Mouse (Mus musculus): ENCODE data around the gene Lipc. TPM values are rescaled to one million over a fixed set of nuclear protein-coding genes. Genes with fewer than 3 reads are reported as not detected.

Gene Lipc
- polyA plus RNA-seq, 1 experiment from 2014 or later: not detected

DNA sequence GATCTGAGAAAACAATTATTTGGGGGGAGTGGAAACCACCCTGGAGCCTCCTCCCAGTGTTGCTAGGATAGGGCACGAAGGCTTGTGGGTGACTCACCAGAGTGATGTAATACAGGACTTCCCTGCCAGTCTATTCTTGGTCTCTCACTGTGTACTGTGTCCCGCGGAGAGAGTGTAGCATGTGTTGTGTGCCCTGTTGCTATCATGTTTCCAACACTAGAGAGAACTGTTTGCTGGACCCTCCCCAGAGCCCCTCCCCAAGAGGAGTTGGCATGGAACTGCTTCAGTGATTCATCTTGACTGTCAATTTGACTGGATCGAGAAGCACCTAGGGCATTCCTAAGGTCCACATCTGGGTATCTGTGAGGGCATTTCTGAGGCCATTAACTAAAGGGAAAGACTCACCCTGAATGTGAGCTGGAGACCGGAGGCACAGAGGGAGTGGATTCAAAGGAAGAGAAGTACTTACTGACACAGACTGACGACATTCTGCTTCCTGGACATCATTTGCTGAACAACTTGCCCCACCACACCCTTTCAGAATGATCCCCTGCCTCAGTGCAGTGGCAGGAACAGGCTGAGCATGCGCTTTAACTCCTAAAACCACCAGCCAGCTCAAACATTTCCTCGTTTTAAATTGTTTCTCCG, 9.2 kb downstream of the Lipc start:
- 83% methylated on average over 9 of the region's 9 CpGs for WGBS
- no peak for ATAC-seq (ENCODE audit: low FRiP score)
- no peak overlapping the region for H3K27ac ChIP-seq (ENCODE audit: low read depth, low read length)
- no peak for DNase-seq (ENCODE audit: low spot score)
- no peak overlapping the region for H3K9ac ChIP-seq (ENCODE audit: low read depth, low read length)
- no peaks in the 10 kb centered on the region for H3K27me3 ChIP-seq (ENCODE audit: control insufficient read depth, insufficient read depth, low read length)
- H3K4me2 ChIP-seq (replicated peaks; ENCODE audit: low read depth, low read length): no peak overlapping the region
- no peak overlapping the region for H3K4me3 ChIP-seq (ENCODE audit: low read depth, low read length)
- H3K9me3 ChIP-seq (ENCODE audit: control insufficient read depth, low read length): no peaks in the 10 kb centered on the region
- H3K36me3 ChIP-seq (ENCODE audit: control insufficient read depth, insufficient read depth, low read length): no peaks in the 10 kb centered on the region
- no peaks in the 10 kb centered on the region for H3K4me1 ChIP-seq (replicated peaks; ENCODE audit: control insufficient read depth, insufficient read depth, low read length)

DNA sequence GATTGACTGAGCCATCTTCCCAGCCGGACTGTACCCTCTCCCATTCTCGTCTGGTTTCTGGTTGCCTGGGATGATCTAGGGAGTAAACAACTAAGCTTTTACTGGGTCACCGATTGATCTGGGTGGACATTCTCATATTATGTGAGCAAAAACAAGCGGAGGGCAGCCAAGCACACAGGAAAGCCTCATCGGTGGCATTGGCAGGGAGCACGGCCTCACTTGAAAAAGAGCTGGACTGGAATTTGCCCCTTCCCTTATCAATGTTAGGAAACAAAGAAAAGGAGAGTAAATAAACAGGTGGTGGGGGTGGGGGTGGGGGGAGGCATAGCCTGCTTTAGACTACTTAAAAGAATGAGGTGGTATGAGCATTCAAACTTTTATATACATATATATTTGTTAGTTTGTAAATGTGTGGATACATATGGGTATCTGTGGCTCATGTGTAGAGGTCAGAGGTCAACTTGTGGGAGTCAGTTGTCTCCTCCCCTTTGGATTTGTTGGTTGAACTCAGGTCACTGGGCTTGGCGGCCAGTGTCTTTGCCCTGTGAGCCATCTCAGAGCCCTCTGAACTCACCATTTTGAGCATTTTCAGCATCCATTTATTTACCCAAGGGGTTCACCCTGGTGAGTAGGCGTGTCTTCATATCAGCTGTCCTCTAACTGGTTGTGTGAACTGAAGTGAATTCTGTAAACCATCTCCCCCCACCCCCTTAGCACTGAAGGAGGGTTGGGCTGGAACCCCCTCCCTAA, 12.1 kb downstream of the Lipc start:
- no peak overlapping the region for H3K4me2 ChIP-seq (replicated peaks; ENCODE audit: low read depth, low read length)
- no peaks in the 10 kb centered on the region for H3K36me3 ChIP-seq (ENCODE audit: control insufficient read depth, insufficient read depth, low read length)
- 69% methylated on average over 8 of the region's 8 CpGs for WGBS
- H3K4me3 ChIP-seq (ENCODE audit: low read depth, low read length): no peak overlapping the region
- H3K9ac ChIP-seq (ENCODE audit: low read depth, low read length): no peak overlapping the region
- H3K27me3 ChIP-seq (ENCODE audit: control insufficient read depth, insufficient read depth, low read length): no peaks in the 10 kb centered on the region
- no peak for DNase-seq (ENCODE audit: low spot score)
- no peak overlapping the region for H3K27ac ChIP-seq (ENCODE audit: low read depth, low read length)
- H3K9me3 ChIP-seq (ENCODE audit: control insufficient read depth, low read length): no peaks in the 10 kb centered on the region
- no peaks in the 10 kb centered on the region for H3K4me1 ChIP-seq (replicated peaks; ENCODE audit: control insufficient read depth, insufficient read depth, low read length)
- ATAC-seq (ENCODE audit: low FRiP score): no peak

DNA sequence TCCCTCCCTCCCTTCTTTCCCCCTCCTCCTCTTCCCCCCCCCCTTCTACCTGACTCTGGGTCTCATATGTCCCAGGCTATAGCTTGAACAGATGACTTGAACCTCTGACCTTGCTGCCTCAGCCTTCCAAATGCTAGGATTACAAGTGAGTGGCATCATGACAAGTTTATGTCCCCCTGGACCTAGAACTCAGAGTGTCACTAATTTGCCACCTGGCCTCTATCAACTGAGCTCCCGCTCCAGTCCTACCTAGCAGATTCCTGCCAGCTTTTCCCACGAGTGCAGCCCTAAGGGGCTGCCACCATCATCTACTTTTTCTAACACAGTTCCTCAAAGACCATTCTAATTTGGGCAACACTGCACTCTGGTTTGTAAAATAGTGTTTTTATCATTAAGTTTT, 13.2 kb downstream of the Lipc start:
- H3K4me1 ChIP-seq (replicated peaks; ENCODE audit: control insufficient read depth, insufficient read depth, low read length): no peaks in the 10 kb centered on the region
- H3K4me2 ChIP-seq (replicated peaks; ENCODE audit: low read depth, low read length): no peak overlapping the region
- ATAC-seq (ENCODE audit: low FRiP score): no peak
- no peak overlapping the region for H3K4me3 ChIP-seq (ENCODE audit: low read depth, low read length)
- H3K36me3 ChIP-seq (ENCODE audit: control insufficient read depth, insufficient read depth, low read length): no peaks in the 10 kb centered on the region
- no peak overlapping the region for H3K9ac ChIP-seq (ENCODE audit: low read depth, low read length)
- H3K27ac ChIP-seq (ENCODE audit: low read depth, low read length): no peak overlapping the region
- no peak for DNase-seq (ENCODE audit: low spot score)
- H3K9me3 ChIP-seq (ENCODE audit: control insufficient read depth, low read length): no peaks in the 10 kb centered on the region
- no peaks in the 10 kb centered on the region for H3K27me3 ChIP-seq (ENCODE audit: control insufficient read depth, insufficient read depth, low read length)
- WGBS: 69% methylated on average over 2 of the region's 2 CpGs

GRCm38 (mm10) chr9:70938134-70938533, 13.9 kb downstream of the Lipc start:
- Histone ChIP-seq H3K9me3 (ENCODE audit: control insufficient read depth, low read length) (no peaks in the 10 kb centered on the region), H3K4me3 (ENCODE audit: low read depth, low read length) (no peak overlapping the region), H3K36me3 (ENCODE audit: control insufficient read depth, insufficient read depth, low read length) (no peaks in the 10 kb centered on the region), H3K9ac (ENCODE audit: low read depth, low read length) (no peak overlapping the region), H3K27me3 (ENCODE audit: control insufficient read depth, insufficient read depth, low read length) (no peaks in the 10 kb centered on the region), H3K4me2 (replicated peaks; ENCODE audit: low read depth, low read length) (no peak overlapping the region), H3K4me1 (replicated peaks; ENCODE audit: control insufficient read depth, insufficient read depth, low read length) (no peaks in the 10 kb centered on the region), H3K27ac (ENCODE audit: low read depth, low read length) (no peak overlapping the region)
- WGBS: 92% methylated on average over 6 of the region's 6 CpGs
- no peak for ATAC-seq (ENCODE audit: low FRiP score)
- DNase-seq (ENCODE audit: low spot score): no peak

GRCm38 (mm10) chr9:70934587-70935295, 17.3 kb downstream of the Lipc start:
- no peaks in the 10 kb centered on the region for H3K27me3 ChIP-seq (ENCODE audit: control insufficient read depth, insufficient read depth, low read length)
- no peak overlapping the region for H3K9ac ChIP-seq (ENCODE audit: low read depth, low read length)
- DNase-seq (ENCODE audit: low spot score) (no peak), ATAC-seq (ENCODE audit: low FRiP score) (no peak)
- H3K4me3 ChIP-seq (ENCODE audit: low read depth, low read length): no peak overlapping the region
- no peak overlapping the region for H3K4me2 ChIP-seq (replicated peaks; ENCODE audit: low read depth, low read length)
- 52% methylated on average over 8 of the region's 8 CpGs for WGBS
- no peaks in the 10 kb centered on the region for H3K9me3 ChIP-seq (ENCODE audit: control insufficient read depth, low read length)
- H3K4me1 ChIP-seq (replicated peaks; ENCODE audit: control insufficient read depth, insufficient read depth, low read length): no peaks in the 10 kb centered on the region
- no peak overlapping the region for H3K27ac ChIP-seq (ENCODE audit: low read depth, low read length)
- no peaks in the 10 kb centered on the region for H3K36me3 ChIP-seq (ENCODE audit: control insufficient read depth, insufficient read depth, low read length)

GRCm38 (mm10) chr9:70930641-70931020, 21.4 kb downstream of the Lipc start:
- Histone ChIP-seq H3K4me3 (ENCODE audit: low read depth, low read length) (no peak overlapping the region), H3K4me2 (replicated peaks; ENCODE audit: low read depth, low read length) (no peak overlapping the region), H3K4me1 (replicated peaks; ENCODE audit: control insufficient read depth, insufficient read depth, low read length) (no peaks in the 10 kb centered on the region), H3K36me3 (ENCODE audit: control insufficient read depth, insufficient read depth, low read length) (no peaks in the 10 kb centered on the region), H3K27me3 (ENCODE audit: control insufficient read depth, insufficient read depth, low read length) (no peaks in the 10 kb centered on the region), H3K9ac (ENCODE audit: low read depth, low read length) (no peak overlapping the region), H3K9me3 (ENCODE audit: control insufficient read depth, low read length) (no peaks in the 10 kb centered on the region), H3K27ac (ENCODE audit: low read depth, low read length) (no peak overlapping the region)
- ATAC-seq (ENCODE audit: low FRiP score) (no peak), DNase-seq (ENCODE audit: low spot score) (no peak)
- 63% methylated on average over 5 of the region's 5 CpGs for WGBS

DNA sequence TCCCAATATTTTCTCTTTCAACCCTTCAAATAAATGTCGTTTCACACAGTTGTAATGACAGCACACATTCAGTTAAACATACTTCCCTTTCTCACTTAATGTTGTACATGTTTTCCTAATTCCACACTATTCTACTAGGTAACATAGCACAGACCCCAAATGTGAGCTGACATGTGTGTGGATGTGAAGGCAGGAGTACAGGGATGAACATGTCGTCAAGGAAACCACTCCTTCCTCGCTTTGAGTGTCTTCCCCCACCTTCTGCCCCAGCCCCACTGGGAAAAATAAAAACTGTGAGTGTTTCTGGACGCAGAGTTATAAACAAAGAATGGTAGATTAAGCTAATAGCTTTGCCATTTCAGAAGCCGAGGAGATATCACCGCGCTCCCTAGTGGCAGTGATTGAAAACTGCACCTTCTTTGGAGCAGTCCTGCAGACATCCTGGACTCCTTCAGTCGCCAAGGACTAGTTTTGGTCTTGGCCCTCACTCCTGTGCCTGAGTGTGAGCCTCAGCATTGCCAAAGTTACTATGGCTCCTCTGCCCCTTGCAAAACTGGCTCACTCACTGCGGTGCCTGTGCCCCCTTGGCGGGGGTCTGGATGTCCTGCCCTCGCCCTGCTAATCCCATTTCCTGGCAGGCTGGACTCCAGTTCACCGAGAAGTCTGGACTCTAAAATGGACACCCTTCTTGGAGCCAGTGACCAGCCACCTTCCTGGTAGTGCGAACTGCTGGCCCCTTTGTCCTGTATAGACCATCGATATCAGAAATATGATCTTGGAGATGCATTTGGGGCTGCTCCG, 22.0 kb downstream of the Lipc start:
- DNase-seq (ENCODE audit: low spot score) (peak; percentile 33), ATAC-seq (ENCODE audit: low FRiP score) (no peak)
- Histone ChIP-seq H3K9ac (ENCODE audit: low read depth, low read length) (no peak overlapping the region), H3K9me3 (ENCODE audit: control insufficient read depth, low read length) (no peaks in the 10 kb centered on the region), H3K4me2 (replicated peaks; ENCODE audit: low read depth, low read length) (no peak overlapping the region), H3K4me1 (replicated peaks; ENCODE audit: control insufficient read depth, insufficient read depth, low read length) (no peaks in the 10 kb centered on the region), H3K27ac (ENCODE audit: low read depth, low read length) (no peak overlapping the region), H3K4me3 (ENCODE audit: low read depth, low read length) (no peak overlapping the region), H3K36me3 (ENCODE audit: control insufficient read depth, insufficient read depth, low read length) (no peaks in the 10 kb centered on the region), H3K27me3 (ENCODE audit: control insufficient read depth, insufficient read depth, low read length) (no peaks in the 10 kb centered on the region)
- 64% methylated on average over 15 of the region's 15 CpGs for WGBS

- Histone ChIP-seq H3K9ac (ENCODE audit: low read depth, low read length) (no peak overlapping the region), H3K27ac (ENCODE audit: low read depth, low read length) (no peak overlapping the region), H3K36me3 (ENCODE audit: control insufficient read depth, insufficient read depth, low read length) (no peaks in the 10 kb centered on the region), H3K4me3 (ENCODE audit: low read depth, low read length) (no peak overlapping the region), H3K27me3 (ENCODE audit: control insufficient read depth, insufficient read depth, low read length) (no peaks in the 10 kb centered on the region), H3K9me3 (ENCODE audit: control insufficient read depth, low read length) (no peaks in the 10 kb centered on the region), H3K4me1 (replicated peaks; ENCODE audit: control insufficient read depth, insufficient read depth, low read length) (no peaks in the 10 kb centered on the region), H3K4me2 (replicated peaks; ENCODE audit: low read depth, low read length) (no peak overlapping the region)
- ATAC-seq (ENCODE audit: low FRiP score): no peak
- WGBS: 82% methylated on average over 1 of the region's 1 CpGs
- no peak for DNase-seq (ENCODE audit: low spot score)
Measured at GRCm38 (mm10) chr9:70928472-70928871, 23.6 kb downstream of the Lipc start.
